Mouse (Mus musculus): Measurements from ENCODE around the gene Atxn2. TPM values are rescaled to one million over a fixed set of nuclear protein-coding genes. Genes with fewer than 3 reads are reported as not detected.
"Not testable (repeated sequence)": the region's sequence is repeated elsewhere in the genome, so short reads cannot be mapped to it uniquely, and the experiment has no call there.

Atxn2 gene
- polyA plus RNA-seq, 1 experiment, result 205 TPM

GRCm38 (mm10) chr5:121843138-121843905, 132.2 kb downstream of the Atxn2 start:
- H3K27me3 ChIP-seq (ENCODE audit: control insufficient read depth, insufficient read depth, low read length), result no peaks in the 10 kb centered on the region
- 15% methylated on average over 17 of the region's 17 CpGs for WGBS
- H3K27ac ChIP-seq (ENCODE audit: control insufficient read depth, insufficient read depth, low read length), result no peak overlapping the region
- no peaks in the 10 kb centered on the region for H3K36me3 ChIP-seq (ENCODE audit: control insufficient read depth, insufficient read depth, low read length)
- peaks cover 26% of the 10 kb centered on the region for H3K4me1 ChIP-seq (replicated peaks; ENCODE audit: control insufficient read depth, insufficient read depth, low read length)
- no peak overlapping the region; the same call in 1 of the 2 replicates for H3K4me3 ChIP-seq (ENCODE audit: control insufficient read depth, insufficient read depth, low read length)
- peak; percentile 51 for DNase-seq
- TF ChIP-seq CTCF (IDR thresholded peaks at IDR 0.05; ENCODE audit: borderline replicate concordance, control insufficient read depth, extremely low read depth, insufficient read depth, low read length, poor library complexity) (no peak), POLR2A (IDR thresholded peaks at IDR 0.05; ENCODE audit: control insufficient read depth, extremely low read depth, insufficient read depth, low read length, poor library complexity) (no peak)

GRCm38 (mm10) chr5:121845361-121845760, 134.2 kb downstream of the Atxn2 start:
- no peaks in the 10 kb centered on the region for H3K27me3 ChIP-seq (ENCODE audit: control insufficient read depth, insufficient read depth, low read length)
- H3K36me3 ChIP-seq (ENCODE audit: control insufficient read depth, insufficient read depth, low read length), result no peaks in the 10 kb centered on the region
- H3K4me3 ChIP-seq (ENCODE audit: control insufficient read depth, insufficient read depth, low read length), result no peak overlapping the region
- no peak for TF ChIP-seq POLR2A (IDR thresholded peaks at IDR 0.05; ENCODE audit: control insufficient read depth, extremely low read depth, insufficient read depth, low read length, poor library complexity)
- DNase-seq, result no peak
- 11% methylated on average over 4 of the region's 4 CpGs for WGBS
- H3K27ac ChIP-seq (ENCODE audit: control insufficient read depth, insufficient read depth, low read length), result no peak overlapping the region
- peaks cover 28% of the 10 kb centered on the region for H3K4me1 ChIP-seq (replicated peaks; ENCODE audit: control insufficient read depth, insufficient read depth, low read length)

GRCm38 (mm10) chr5:121846322-121846721, 135.2 kb downstream of the Atxn2 start:
- Histone ChIP-seq H3K27ac (ENCODE audit: control insufficient read depth, insufficient read depth, low read length) (no peak overlapping the region), H3K4me3 (ENCODE audit: control insufficient read depth, insufficient read depth, low read length) (no peak overlapping the region), H3K4me1 (replicated peaks; ENCODE audit: control insufficient read depth, insufficient read depth, low read length) (peaks cover 35% of the 10 kb centered on the region), H3K36me3 (ENCODE audit: control insufficient read depth, insufficient read depth, low read length) (no peaks in the 10 kb centered on the region), H3K27me3 (ENCODE audit: control insufficient read depth, insufficient read depth, low read length) (no peaks in the 10 kb centered on the region)
- TF ChIP-seq CTCF (IDR thresholded peaks at IDR 0.05; ENCODE audit: borderline replicate concordance, control insufficient read depth, extremely low read depth, insufficient read depth, low read length, poor library complexity), result no peak
- TF ChIP-seq POLR2A (IDR thresholded peaks at IDR 0.05; ENCODE audit: control insufficient read depth, extremely low read depth, insufficient read depth, low read length, poor library complexity), result no peak
- DNase-seq, result no peak
- WGBS, result 93% methylated on average over 11 of the region's 11 CpGs

- not testable (repeated sequence) for H3K27me3 ChIP-seq (ENCODE audit: control insufficient read depth, insufficient read depth, low read length); H3K27ac ChIP-seq (ENCODE audit: control insufficient read depth, insufficient read depth, low read length); H3K36me3 ChIP-seq (ENCODE audit: control insufficient read depth, insufficient read depth, low read length); DNase-seq; H3K4me3 ChIP-seq (ENCODE audit: control insufficient read depth, insufficient read depth, low read length)
- peaks cover 36% of the 10 kb centered on the region for H3K4me1 ChIP-seq (replicated peaks; ENCODE audit: control insufficient read depth, insufficient read depth, low read length)
- 88% methylated on average over 3 of the region's 3 CpGs for WGBS
Observed at GRCm38 (mm10) chr5:121847269-121847668, 136.1 kb downstream of the Atxn2 start.

- peaks cover 31% of the 10 kb centered on the region for H3K4me1 ChIP-seq (replicated peaks; ENCODE audit: control insufficient read depth, insufficient read depth, low read length)
- H3K27ac ChIP-seq (ENCODE audit: control insufficient read depth, insufficient read depth, low read length), result peak overlapping the region; percentile 60; the same call in 1 of the 2 replicates
- peak; percentile 51 for DNase-seq
- TF ChIP-seq CTCF (IDR thresholded peaks at IDR 0.05; ENCODE audit: borderline replicate concordance, control insufficient read depth, extremely low read depth, insufficient read depth, low read length, poor library complexity) (peak; percentile 40; the same call in 1 of the 2 replicates), POLR2A (IDR thresholded peaks at IDR 0.05; ENCODE audit: control insufficient read depth, extremely low read depth, insufficient read depth, low read length, poor library complexity) (0 out of 2 replicates have a peak, but pooled peaks have one; percentile 24)
- H3K36me3 ChIP-seq (ENCODE audit: control insufficient read depth, insufficient read depth, low read length), result no peaks in the 10 kb centered on the region
- WGBS, result under 1% methylated on average over 17 of the region's 17 CpGs
- H3K27me3 ChIP-seq (ENCODE audit: control insufficient read depth, insufficient read depth, low read length), result no peaks in the 10 kb centered on the region
- H3K4me3 ChIP-seq (ENCODE audit: control insufficient read depth, insufficient read depth, low read length), result peak overlapping the region; percentile 89
Observed at GRCm38 (mm10) chr5:121848035-121848519, 136.9 kb downstream of the Atxn2 start.

GRCm38 (mm10) chr5:121848743-121849142, 137.6 kb downstream of the Atxn2 start, which contains the start of gene Pheta1:
Gene Pheta1, plus strand, starts transcription at chr5:121848984.
- H3K27me3 ChIP-seq (ENCODE audit: control insufficient read depth, insufficient read depth, low read length), result no peaks in the 10 kb centered on the region
- peaks cover 25% of the 10 kb centered on the region for H3K4me1 ChIP-seq (replicated peaks; ENCODE audit: control insufficient read depth, insufficient read depth, low read length)
- H3K4me3 ChIP-seq (ENCODE audit: control insufficient read depth, insufficient read depth, low read length), result peak within 1 kb of the TSS; percentile 89
- DNase-seq, result peak; percentile 91
- peaks cover 6% of the 10 kb centered on the region for H3K36me3 ChIP-seq (ENCODE audit: control insufficient read depth, insufficient read depth, low read length)
- H3K27ac ChIP-seq (ENCODE audit: control insufficient read depth, insufficient read depth, low read length), result peak within 1 kb of the TSS; percentile 60; the same call in 1 of the 2 replicates
- WGBS, result under 1% methylated on average over 42 of the region's 42 CpGs
- TF ChIP-seq POLR2A (IDR thresholded peaks at IDR 0.05; ENCODE audit: control insufficient read depth, extremely low read depth, insufficient read depth, low read length, poor library complexity), result peak; percentile 74
- no peak for TF ChIP-seq CTCF (IDR thresholded peaks at IDR 0.05; ENCODE audit: borderline replicate concordance, control insufficient read depth, extremely low read depth, insufficient read depth, low read length, poor library complexity)

Measured in thymus, adult 2 months (tissue).